Mouse (Mus musculus) G1E (cell line): Measurements from ENCODE around the gene Prm2.

Source experiments
- CTCF ChIP-seq: IDR thresholded peaks from 2 replicates; pipeline ENCODE4 v1.5.1; 2012; ENCODE audit warnings: low read depth, low read length, inconsistent platforms, mixed read lengths
- GATA2 ChIP-seq: IDR thresholded peaks from 2 replicates; pipeline ENCODE4 v1.6.1; 2012; ENCODE audit warnings: low read depth, low read length, inconsistent platforms, borderline replicate concordance
- TAL1 ChIP-seq: conservative IDR thresholded peaks from 2 replicates; pipeline ENCODE4 v1.6.1; 2012; ENCODE audit warnings: low read depth, low read length, inconsistent platforms, mixed read lengths

DNA sequence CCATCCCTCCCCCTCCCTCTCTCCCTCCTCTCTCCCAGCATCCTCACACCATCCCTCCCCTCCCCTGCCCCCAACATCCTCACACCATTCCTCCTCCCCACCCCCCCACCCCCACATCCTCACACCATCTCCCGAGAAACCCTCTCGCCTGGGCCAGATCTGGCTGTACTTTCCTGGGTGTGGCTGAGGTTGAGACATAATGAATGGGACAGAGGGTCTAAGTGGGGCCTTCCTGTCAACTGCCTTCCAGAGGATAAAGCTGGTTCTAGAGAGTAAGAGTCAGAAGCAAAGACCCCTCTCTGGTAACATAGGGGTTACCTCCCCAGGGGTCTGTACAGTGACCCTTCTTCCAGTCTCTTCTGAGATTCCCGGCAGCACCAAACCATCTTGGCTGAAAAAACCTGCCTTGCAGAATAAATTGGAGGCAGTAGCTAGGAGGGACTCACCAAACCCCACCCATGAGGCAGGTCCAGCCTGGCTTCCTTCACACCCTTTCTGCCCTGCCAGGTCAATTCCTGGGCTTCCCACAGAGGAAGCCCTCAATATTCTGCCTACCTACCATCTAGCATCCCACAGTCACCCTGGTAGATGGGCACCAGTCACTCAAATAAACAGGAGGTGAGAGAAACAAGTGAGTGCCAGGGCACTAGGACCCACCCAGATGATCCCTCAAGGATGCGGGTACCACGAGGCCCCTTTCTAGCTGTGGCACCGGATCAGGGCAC lies 32.2 kb downstream of the Prm2 start:
- TF ChIP-seq TAL1 (no peak), CTCF (no peak), GATA2 (no peak)
